Comparison of ENCODE assay signal across 8 mouse cellular contexts in genomic region chr4:133754871-133755765, GRCm38 (mm10). TPM values are rescaled to one million over a fixed set of nuclear protein-coding genes. Genes with fewer than 3 reads are reported as not detected.
DNase-seq lines count a peak whose midpoint lies in the region; ATAC-seq and TF ChIP-seq lines count a peak whose summit lies in the region.

No protein-coding gene starts in this region.

- peak overlapping the region; percentile 98 for H3K27ac ChIP-seq in heart, adult 2 months
- peak overlapping the region; percentile 96 for H3K27ac ChIP-seq in embryonic fibroblast, embryonic 13.5 days (ENCODE audit: insufficient read depth, low read length)
- H3K27ac ChIP-seq in liver, embryonic 11.5 days (ENCODE audit: low read depth, low read length): peak overlapping the region; percentile 100

- no peaks in the 10 kb centered on the region for H3K27me3 ChIP-seq in heart, adult 2 months (ENCODE audit: control insufficient read depth, insufficient read depth, low read length)
- no peaks in the 10 kb centered on the region for H3K27me3 ChIP-seq in liver, embryonic 11.5 days (replicated peaks; ENCODE audit: control insufficient read depth, insufficient read depth, low read length)

- H3K9ac ChIP-seq in heart, adult 2 months (ENCODE audit: low read depth, low read length): peak overlapping the region; percentile 77
- peak overlapping the region; percentile 100 for H3K9ac ChIP-seq in liver, embryonic 11.5 days (ENCODE audit: low read depth, low read length)

- H3K4me2 ChIP-seq in liver, embryonic 11.5 days: peak overlapping the region; percentile 99

- no peak for ATAC-seq in liver, embryonic 11.5 days (replicated peaks; ENCODE audit: low FRiP score)

- H3K9me3 ChIP-seq in liver, embryonic 11.5 days (ENCODE audit: control insufficient read depth, low read length): no peaks in the 10 kb centered on the region

- H3K4me3 ChIP-seq in heart, adult 2 months: peak overlapping the region; percentile 81
- peak overlapping the region; percentile 45 for H3K4me3 ChIP-seq in embryonic fibroblast, embryonic 13.5 days (ENCODE audit: insufficient read depth, low read length)
- H3K4me3 ChIP-seq in liver, embryonic 11.5 days (ENCODE audit: low read depth, low read length): peak overlapping the region; percentile 100

- intact Hi-C loops in heart, adult 2 months (cut with DNase I): loop anchor here (1.0 kb wide), 1 partner anchor 58 kb away; no protein-coding TSS in a partner anchor
- intact Hi-C loops in heart, postnatal 14 days (cut with DNase I): loop anchor here (5.0 to 10.0 kb wide), 2 partner anchors 63 to 160 kb away; no protein-coding TSS in a partner anchor

- no peak for DNase-seq in heart, adult 2 months
- no peak for DNase-seq in heart, postnatal 14 days
- DNase-seq in A20 (ENCODE audit: low read depth, low spot score): peak; percentile 73
- no peak for DNase-seq in liver, embryonic 11.5 days (ENCODE audit: low spot score)
- DNase-seq in right cerebral cortex, postnatal 10 days (ENCODE audit: low spot score in 2 of 2): no peak
- no peak for DNase-seq in frontal cortex, postnatal 10 days (ENCODE audit: low spot score in 2 of 2)
- no peak for DNase-seq in urinary bladder, postnatal 36 days (ENCODE audit: low spot score in 2 of 2)

- peaks cover 7% of the 10 kb centered on the region for H3K79me2 ChIP-seq in heart, adult 2 months (replicated peaks; ENCODE audit: control insufficient read depth, insufficient read depth, low read length)

- TF ChIP-seq EP300 in heart, adult 2 months (IDR thresholded peaks at IDR 0.05; ENCODE audit: insufficient read depth, low read depth, low read length): no peak

- H3K4me1 ChIP-seq in heart, adult 2 months (ENCODE audit: control insufficient read depth, insufficient read depth, low read length): peaks cover 12% of the 10 kb centered on the region
- H3K4me1 ChIP-seq in embryonic fibroblast, embryonic 13.5 days (ENCODE audit: control insufficient read depth, insufficient read depth, low read length): peaks cover 13% of the 10 kb centered on the region
- H3K4me1 ChIP-seq in liver, embryonic 11.5 days (replicated peaks; ENCODE audit: control insufficient read depth, insufficient read depth, low read length): peaks cover 27% of the 10 kb centered on the region

- peaks cover 5% of the 10 kb centered on the region; the same call in 1 of the 2 replicates for H3K36me3 ChIP-seq in heart, adult 2 months (ENCODE audit: control insufficient read depth, insufficient read depth, low read length)
- H3K36me3 ChIP-seq in liver, embryonic 11.5 days (ENCODE audit: control insufficient read depth, insufficient read depth, low read length): no peaks in the 10 kb centered on the region

- no peak for TF ChIP-seq CTCF in heart, adult 2 months (IDR thresholded peaks at IDR 0.05)
- no peak for TF ChIP-seq CTCF in embryonic fibroblast, embryonic 13.5 days (IDR thresholded peaks at IDR 0.05; ENCODE audit: borderline replicate concordance, insufficient read depth, low read length)

- 57% methylated on average over 10 of the region's 10 CpGs for WGBS in heart, adult 2 months
- WGBS in liver, embryonic 11.5 days: 12% methylated on average over 10 of the region's 10 CpGs

- TF ChIP-seq POLR2A in heart, adult 2 months (IDR thresholded peaks at IDR 0.05; ENCODE audit: insufficient read depth, low read depth, low read length): no peak
- no peak for TF ChIP-seq POLR2A in embryonic fibroblast, embryonic 13.5 days (IDR thresholded peaks at IDR 0.05; ENCODE audit: low read depth, low read length)

RNA-seq across cellular contexts. Expression of gene Arid1a, which starts 1.5 kb away (rescaled TPM):
- 10 to 100 TPM; 34.2 to 38.0 TPM for total RNA-seq in heart, adult 2 months (2021)
- 27.8 and 28.1 TPM in 2 replicates for polyA plus RNA-seq in heart, adult 2 months (2012; rRNA removed)
- 10 to 100 TPM; 45.2 to 48.8 TPM for total RNA-seq in heart, postnatal 14 days (2021)
- 43.9 and 52.1 TPM in 2 replicates for polyA plus RNA-seq in embryonic fibroblast, embryonic 13.5 days (2011; ENCODE audit: insufficient read length, low read depth, missing spikeins)
- polyA plus RNA-seq in liver, embryonic 11.5 days (2014; fragmentation: Nextera tagmentation; extraction: Ambion mirVana): 26.6 and 32.4 TPM in 2 replicates

Comparison
In these comparisons a context has a peak if more than half of its experiments do, and no peak if none do; other contexts are left out.
1. H3K4me3 ChIP-seq: peak in every context shown above with its lines; median percentile 100 in liver, embryonic 11.5 days; 81 in heart, adult 2 months; 45 in embryonic fibroblast, embryonic 13.5 days.